Mouse (Mus musculus): ENCODE data around the gene Vangl2. TPM values are rescaled to one million over a fixed set of nuclear protein-coding genes. Genes with fewer than 3 reads are reported as not detected.

Gene Vangl2
- polyA plus RNA-seq, 1 experiment from 2014 or later: 60.4 TPM

Other genes starting within 250 kb of the Vangl2 start
- 0.85 and 1.3 TPM in 2 replicates for gene Cd84, start 188.7 kb downstream of the Vangl2 start, polyA plus RNA-seq (2016; fragmentation: Nextera tagmentation; extraction: Ambion mirVana)
- 0.08 TPM in 1 of 2 replicates, not detected in the other for gene Gm10521, start 132.8 kb downstream of the Vangl2 start, polyA plus RNA-seq (2016; fragmentation: Nextera tagmentation; extraction: Ambion mirVana)
- 0.08 and 0.27 TPM in 2 replicates for gene Slamf6, start 110.9 kb downstream of the Vangl2 start, polyA plus RNA-seq (2016; fragmentation: Nextera tagmentation; extraction: Ambion mirVana)
- 14.5 and 15.3 TPM in 2 replicates for gene Nhlh1, start 29.1 kb upstream of the Vangl2 start, polyA plus RNA-seq (2016; fragmentation: Nextera tagmentation; extraction: Ambion mirVana)
- 233 and 256 TPM in 2 replicates for gene Copa, start 54.1 kb upstream of the Vangl2 start, polyA plus RNA-seq (2016; fragmentation: Nextera tagmentation; extraction: Ambion mirVana)
- 128 and 132 TPM in 2 replicates for gene Ncstn, start 54.4 kb upstream of the Vangl2 start, polyA plus RNA-seq (2016; fragmentation: Nextera tagmentation; extraction: Ambion mirVana)
- 178 and 183 TPM in 2 replicates for gene Pex19, start 98.3 kb upstream of the Vangl2 start, polyA plus RNA-seq (2016; fragmentation: Nextera tagmentation; extraction: Ambion mirVana)
- 136 and 137 TPM in 2 replicates for gene Dcaf8, start 119.6 kb upstream of the Vangl2 start, polyA plus RNA-seq (2016; fragmentation: Nextera tagmentation; extraction: Ambion mirVana)
- gene Pea15a, start 178.4 kb upstream of the Vangl2 start, polyA plus RNA-seq (2016; fragmentation: Nextera tagmentation; extraction: Ambion mirVana): 322 and 363 TPM in 2 replicates
- gene Casq1, start 191.4 kb upstream of the Vangl2 start, polyA plus RNA-seq (2016; fragmentation: Nextera tagmentation; extraction: Ambion mirVana): 2.3 and 3.8 TPM in 2 replicates
- gene Atp1a4, start 230.0 kb upstream of the Vangl2 start, polyA plus RNA-seq (2016; fragmentation: Nextera tagmentation; extraction: Ambion mirVana): not detected in 2 replicates
- gene Igsf8, start 233.2 kb upstream of the Vangl2 start, polyA plus RNA-seq (2016; fragmentation: Nextera tagmentation; extraction: Ambion mirVana): 147 and 159 TPM in 2 replicates